Mouse (Mus musculus): ENCODE data around the gene Smc5.

Smc5 gene

DNA sequence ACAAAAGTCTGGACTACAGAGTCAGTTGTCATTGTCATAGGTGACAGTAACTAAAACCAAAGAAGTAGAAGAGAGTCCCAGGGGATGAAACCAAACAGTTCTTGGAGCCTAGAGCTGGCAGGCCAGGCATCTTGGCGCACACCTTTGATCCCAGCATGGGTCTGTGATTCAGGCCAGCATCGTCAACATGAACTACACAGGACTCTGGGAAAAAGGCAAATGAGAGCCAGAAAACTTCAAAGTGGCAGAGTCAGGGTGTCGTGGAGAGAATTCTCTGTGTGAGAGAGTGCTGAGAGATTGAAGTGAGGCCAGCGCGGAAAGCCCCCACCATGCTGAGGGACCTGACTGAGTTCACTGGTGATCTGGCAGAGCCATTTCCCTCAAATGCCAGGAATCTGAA lies 103.2 kb downstream of the Smc5 start:
- Histone ChIP-seq H3K27me3 (ENCODE audit: control insufficient read depth, insufficient read depth, low read length, poor library complexity, severe bottlenecking) (no peaks in the 10 kb centered on the region), H3K36me3 (ENCODE audit: control insufficient read depth, insufficient read depth, low read length, poor library complexity, severe bottlenecking) (no peaks in the 10 kb centered on the region)
- no peak for DNase-seq (ENCODE audit: low read depth, low spot score)

DNA sequence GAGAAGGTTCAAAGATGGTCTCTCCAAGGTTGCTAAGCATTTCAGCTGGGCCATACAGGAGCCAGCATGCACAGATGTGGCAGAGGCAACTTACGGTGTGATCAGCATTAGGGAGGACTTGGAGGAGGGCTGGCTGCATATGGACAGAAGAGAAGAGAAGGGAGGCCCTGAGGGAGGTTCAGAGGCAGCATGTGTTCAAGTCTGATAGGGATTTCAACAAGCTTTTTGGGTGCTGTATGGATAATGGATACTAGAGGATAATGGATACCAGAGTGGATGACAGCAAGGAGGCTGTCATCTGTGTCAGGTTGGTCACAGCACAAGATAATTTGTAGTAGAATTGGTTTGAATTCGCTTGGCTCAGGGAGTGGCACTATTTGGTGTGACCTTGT lies 104.0 kb downstream of the Smc5 start:
- Histone ChIP-seq H3K36me3 (ENCODE audit: control insufficient read depth, insufficient read depth, low read length, poor library complexity, severe bottlenecking) (no peaks in the 10 kb centered on the region), H3K27me3 (ENCODE audit: control insufficient read depth, insufficient read depth, low read length, poor library complexity, severe bottlenecking) (no peaks in the 10 kb centered on the region)
- no peak for DNase-seq (ENCODE audit: low read depth, low spot score)

DNA sequence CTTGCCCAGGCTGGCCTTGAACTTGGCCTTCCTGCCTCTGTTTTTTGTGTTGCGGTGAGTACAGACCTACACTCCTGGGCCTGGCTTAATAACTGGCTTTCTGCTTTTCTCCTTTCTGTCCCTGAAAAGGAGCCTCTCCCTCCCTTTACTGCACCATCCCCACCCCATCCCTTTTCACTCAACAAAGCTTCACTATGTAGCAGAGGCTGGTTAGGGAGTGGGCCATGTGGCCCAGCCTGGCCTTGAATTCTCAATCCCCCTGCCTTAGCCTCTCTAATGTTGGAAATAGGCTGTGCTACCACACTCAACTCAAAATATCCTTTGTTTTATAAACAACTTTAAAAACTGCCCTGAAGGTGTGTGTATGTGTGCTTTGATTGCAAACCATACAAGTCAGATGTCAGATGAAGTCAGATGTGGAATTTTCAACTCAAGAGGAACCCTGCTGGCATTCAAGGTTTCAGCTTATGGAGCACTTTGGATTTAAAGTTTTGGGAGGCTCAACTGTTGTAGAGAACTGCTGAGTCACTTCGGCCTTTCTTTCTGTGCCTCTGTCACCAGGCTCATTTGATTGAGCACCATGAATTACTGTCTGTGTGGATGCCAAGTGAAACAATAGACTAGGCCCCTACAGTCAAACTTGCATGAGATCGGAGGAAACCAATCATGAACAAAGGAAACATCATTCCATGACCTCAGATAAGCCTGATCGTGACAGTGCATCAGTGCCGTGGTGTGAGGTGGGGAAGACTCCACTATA lies 104.6 kb downstream of the Smc5 start:
- DNase-seq (ENCODE audit: low read depth, low spot score): no peak
- Histone ChIP-seq H3K36me3 (ENCODE audit: control insufficient read depth, insufficient read depth, low read length, poor library complexity, severe bottlenecking) (no peaks in the 10 kb centered on the region), H3K27me3 (ENCODE audit: control insufficient read depth, insufficient read depth, low read length, poor library complexity, severe bottlenecking) (no peaks in the 10 kb centered on the region)

DNA sequence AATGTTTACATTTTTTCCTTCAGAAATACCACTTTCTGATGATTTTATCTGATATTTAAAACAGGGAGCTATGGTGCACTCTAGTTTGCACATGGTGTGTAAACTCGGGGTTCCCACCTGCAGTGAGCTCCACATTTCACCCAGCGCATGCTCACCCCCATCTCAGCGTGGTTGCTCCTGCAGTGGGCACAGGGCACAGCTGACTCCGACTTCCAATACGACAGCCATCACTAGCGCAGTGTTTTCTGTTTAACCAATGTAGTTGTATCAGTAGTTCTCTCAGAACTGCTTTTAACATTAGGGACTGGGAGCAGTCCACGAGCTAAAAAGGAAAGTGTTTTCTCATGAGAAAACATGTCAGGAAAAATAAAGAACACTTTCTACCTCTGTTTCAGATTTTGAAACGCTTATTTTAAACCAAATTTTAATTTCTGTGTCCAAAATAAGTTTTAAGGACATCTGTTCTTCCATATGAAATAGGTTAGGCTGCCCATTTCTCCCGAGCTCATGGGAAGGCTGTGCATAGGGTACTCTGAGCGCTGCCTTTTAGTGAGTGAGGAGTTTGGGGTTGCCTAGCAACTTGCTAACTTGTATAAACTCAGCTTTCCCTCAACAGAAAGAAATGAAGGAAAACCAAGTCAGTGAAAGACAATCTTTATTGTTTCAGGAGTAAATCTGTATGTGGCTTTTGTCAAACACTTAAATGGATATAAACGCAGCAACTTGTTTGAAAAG lies 107.0 kb downstream of the Smc5 start:
- H3K36me3 ChIP-seq (ENCODE audit: control insufficient read depth, insufficient read depth, low read length, poor library complexity, severe bottlenecking): no peaks in the 10 kb centered on the region
- DNase-seq (ENCODE audit: low read depth, low spot score): no peak
- no peaks in the 10 kb centered on the region for H3K27me3 ChIP-seq (ENCODE audit: control insufficient read depth, insufficient read depth, low read length, poor library complexity, severe bottlenecking)

DNA sequence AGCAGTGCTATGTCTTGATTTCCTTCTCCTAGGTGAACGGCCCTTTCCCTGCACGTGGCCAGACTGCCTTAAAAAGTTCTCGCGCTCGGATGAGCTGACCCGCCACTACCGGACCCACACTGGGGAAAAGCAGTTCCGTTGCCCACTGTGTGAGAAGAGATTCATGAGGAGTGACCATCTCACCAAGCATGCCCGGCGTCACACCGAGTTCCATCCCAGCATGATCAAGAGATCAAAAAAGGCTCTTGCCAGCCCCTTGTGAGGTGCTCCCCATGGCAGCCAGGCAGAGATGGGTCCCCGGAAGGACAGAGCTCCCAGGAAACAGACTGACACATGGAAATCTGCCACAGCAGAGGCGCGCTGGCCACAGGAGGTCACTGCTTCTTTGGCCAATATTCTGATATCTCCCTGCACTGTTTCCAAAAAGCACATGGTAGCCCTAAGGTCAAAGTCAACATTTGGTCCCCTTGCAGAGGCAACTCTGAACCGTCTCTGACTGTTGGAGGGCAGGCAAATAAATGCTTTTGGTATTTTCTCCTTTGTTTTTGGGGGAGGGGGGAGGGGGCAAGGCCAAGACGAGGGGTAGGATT lies 109.0 kb downstream of the Smc5 start:
- DNase-seq (ENCODE audit: low read depth, low spot score): no peak
- Histone ChIP-seq H3K27me3 (ENCODE audit: control insufficient read depth, insufficient read depth, low read length, poor library complexity, severe bottlenecking) (no peaks in the 10 kb centered on the region), H3K36me3 (ENCODE audit: control insufficient read depth, insufficient read depth, low read length, poor library complexity, severe bottlenecking) (no peaks in the 10 kb centered on the region)

DNA sequence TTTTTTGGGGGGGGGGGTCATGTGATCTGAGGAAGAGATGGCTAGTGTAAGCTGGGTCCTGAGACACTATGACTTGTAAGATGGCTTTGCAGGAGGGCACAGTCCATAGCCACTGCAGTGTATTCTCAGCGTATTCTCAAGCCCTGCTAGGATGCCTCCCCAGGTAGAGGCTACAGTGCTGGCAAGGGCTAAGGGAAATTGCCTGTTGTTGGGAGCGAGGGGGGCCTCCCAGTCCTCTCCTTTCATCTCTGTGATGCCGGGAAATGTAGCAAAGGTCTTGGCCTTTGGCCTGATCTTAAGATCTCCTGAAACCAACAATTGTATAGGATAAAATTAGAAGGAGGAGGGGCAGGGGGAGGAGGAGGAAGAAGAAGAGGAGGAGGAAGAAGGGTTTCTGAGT lies 110.3 kb downstream of the Smc5 start:
- no peaks in the 10 kb centered on the region for H3K36me3 ChIP-seq (ENCODE audit: control insufficient read depth, insufficient read depth, low read length, poor library complexity, severe bottlenecking)
- H3K27me3 ChIP-seq (ENCODE audit: control insufficient read depth, insufficient read depth, low read length, poor library complexity, severe bottlenecking): no peaks in the 10 kb centered on the region
- no peak for DNase-seq (ENCODE audit: low read depth, low spot score)

DNA sequence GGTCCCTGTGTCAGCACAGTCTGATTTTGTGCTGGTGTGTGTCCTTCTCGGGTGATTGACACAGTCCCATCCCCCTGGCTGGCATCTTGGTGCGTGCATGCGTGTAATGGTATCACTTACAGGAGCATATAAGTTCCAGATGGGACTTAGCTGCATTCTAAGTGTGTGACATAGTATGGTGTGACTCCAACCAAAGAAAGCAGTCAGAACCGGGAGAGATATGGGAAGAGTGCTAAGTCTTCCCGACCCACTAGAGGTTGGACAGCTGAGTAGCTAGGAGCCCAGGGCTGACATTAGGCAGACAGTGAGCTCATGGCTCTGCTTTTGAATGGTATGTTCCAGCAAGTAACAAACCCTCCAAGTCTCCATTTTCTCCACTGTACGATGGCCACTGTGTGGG lies 110.8 kb downstream of the Smc5 start:
- Histone ChIP-seq H3K27me3 (ENCODE audit: control insufficient read depth, insufficient read depth, low read length, poor library complexity, severe bottlenecking) (no peaks in the 10 kb centered on the region), H3K36me3 (ENCODE audit: control insufficient read depth, insufficient read depth, low read length, poor library complexity, severe bottlenecking) (no peaks in the 10 kb centered on the region)
- no peak for DNase-seq (ENCODE audit: low read depth, low spot score)

DNA sequence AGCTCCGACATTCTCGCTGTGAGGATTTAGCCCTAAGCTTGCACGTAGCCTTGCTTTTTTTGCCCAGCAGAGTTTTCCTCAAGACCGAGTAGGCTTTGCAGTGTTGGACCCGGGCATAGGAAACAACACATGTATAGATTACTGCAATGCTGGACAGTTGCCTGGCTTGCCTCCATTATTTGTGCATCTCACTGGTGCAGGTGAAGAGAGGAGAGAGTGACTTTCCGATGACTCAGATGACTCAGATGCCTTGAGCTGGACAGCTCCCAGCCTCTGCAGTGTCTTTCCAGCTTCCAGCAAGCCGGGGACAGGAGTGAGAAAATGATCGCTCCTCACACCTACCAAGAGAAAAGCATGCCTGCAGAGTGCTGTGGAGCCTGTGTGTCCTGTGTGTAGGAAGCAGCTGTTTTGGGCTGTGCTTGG lies 111.3 kb downstream of the Smc5 start:
- no peaks in the 10 kb centered on the region for H3K36me3 ChIP-seq (ENCODE audit: control insufficient read depth, insufficient read depth, low read length, poor library complexity, severe bottlenecking)
- no peak for DNase-seq (ENCODE audit: low read depth, low spot score)
- H3K27me3 ChIP-seq (ENCODE audit: control insufficient read depth, insufficient read depth, low read length, poor library complexity, severe bottlenecking): no peaks in the 10 kb centered on the region

DNA sequence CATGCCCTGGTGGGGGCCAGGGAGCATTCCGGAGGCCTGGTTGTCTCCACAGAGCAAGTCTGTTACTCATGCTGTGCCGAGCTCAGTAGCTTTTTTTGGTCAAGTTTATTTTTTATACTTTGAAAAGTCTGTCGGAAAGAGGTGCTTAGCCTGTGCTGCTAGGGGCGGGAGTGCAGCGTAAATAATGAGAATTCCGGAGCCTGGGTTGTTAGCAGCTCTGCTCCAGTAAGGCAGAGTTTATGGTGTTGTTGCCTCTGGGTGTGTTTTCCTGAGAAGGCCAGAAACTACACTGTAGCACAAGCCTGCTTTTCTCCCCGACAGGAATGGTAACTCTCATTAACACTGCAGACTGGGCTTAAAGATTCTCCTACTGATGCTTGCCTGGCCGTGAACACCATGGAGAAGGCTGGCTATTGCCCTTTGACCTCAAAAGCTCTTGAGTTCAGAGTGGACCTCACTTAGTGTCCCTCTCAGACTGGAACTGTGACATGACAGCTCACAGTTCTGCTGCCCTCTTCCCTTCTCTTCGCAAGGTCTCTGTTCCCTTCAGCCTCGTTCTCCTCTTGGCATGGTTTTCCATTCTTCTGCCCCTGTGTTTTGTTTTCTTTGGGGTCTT lies 113.8 kb downstream of the Smc5 start:
- no peak for DNase-seq (ENCODE audit: low read depth, low spot score)
- H3K36me3 ChIP-seq (ENCODE audit: control insufficient read depth, insufficient read depth, low read length, poor library complexity, severe bottlenecking): no peaks in the 10 kb centered on the region
- H3K27me3 ChIP-seq (ENCODE audit: control insufficient read depth, insufficient read depth, low read length, poor library complexity, severe bottlenecking): no peaks in the 10 kb centered on the region
